Mouse (Mus musculus): ENCODE data around the gene Cnn1. TPM values are rescaled to one million over a fixed set of nuclear protein-coding genes. Genes with fewer than 3 reads are reported as not detected.

Gene Cnn1
- polyA plus RNA-seq, 1 experiment from 2014 or later = 0.96 TPM

GRCm38 (mm10) chr9:22076223-22076622, 22.8 kb upstream of the Cnn1 start:
- Histone ChIP-seq H3K9ac (no peak overlapping the region), H3K4me1 (replicated peaks) (peaks cover 11% of the 10 kb centered on the region; the same call in 1 of the 2 replicates), H3K9me3 (replicated peaks) (no peaks in the 10 kb centered on the region), H3K27me3 (no peaks in the 10 kb centered on the region), H3K27ac (replicated peaks) (no peak overlapping the region), H3K36me3 (replicated peaks) (peaks cover 37% of the 10 kb centered on the region), H3K4me2 (no peak overlapping the region), H3K4me3 (replicated peaks) (no peak overlapping the region)
- ATAC-seq (ENCODE audit: insufficient read depth) = no peak
- WGBS (ENCODE audit: insufficient replicate concordance) = 84% methylated on average over 23 of the region's 23 CpGs

- H3K4me3 ChIP-seq (replicated peaks) = peak overlapping the region; percentile 92
- peak overlapping the region; percentile 72 for H3K4me2 ChIP-seq
- H3K36me3 ChIP-seq (replicated peaks) = 0 out of 2 replicates have a peak, but pooled peaks cover 3% of the 10 kb centered on the region
- peak overlapping the region; percentile 86 for H3K9ac ChIP-seq
- no peaks in the 10 kb centered on the region for H3K9me3 ChIP-seq (replicated peaks)
- H3K4me1 ChIP-seq (replicated peaks) = peaks cover 27% of the 10 kb centered on the region
- no peak for ATAC-seq (ENCODE audit: insufficient read depth)
- H3K27ac ChIP-seq (replicated peaks) = peak overlapping the region; percentile 69
- no peaks in the 10 kb centered on the region for H3K27me3 ChIP-seq
- WGBS (ENCODE audit: insufficient replicate concordance) = 17% methylated on average over 4 of the region's 4 CpGs
Measured at GRCm38 (mm10) chr9:22084667-22085021, 14.4 kb upstream of the Cnn1 start.

DNA sequence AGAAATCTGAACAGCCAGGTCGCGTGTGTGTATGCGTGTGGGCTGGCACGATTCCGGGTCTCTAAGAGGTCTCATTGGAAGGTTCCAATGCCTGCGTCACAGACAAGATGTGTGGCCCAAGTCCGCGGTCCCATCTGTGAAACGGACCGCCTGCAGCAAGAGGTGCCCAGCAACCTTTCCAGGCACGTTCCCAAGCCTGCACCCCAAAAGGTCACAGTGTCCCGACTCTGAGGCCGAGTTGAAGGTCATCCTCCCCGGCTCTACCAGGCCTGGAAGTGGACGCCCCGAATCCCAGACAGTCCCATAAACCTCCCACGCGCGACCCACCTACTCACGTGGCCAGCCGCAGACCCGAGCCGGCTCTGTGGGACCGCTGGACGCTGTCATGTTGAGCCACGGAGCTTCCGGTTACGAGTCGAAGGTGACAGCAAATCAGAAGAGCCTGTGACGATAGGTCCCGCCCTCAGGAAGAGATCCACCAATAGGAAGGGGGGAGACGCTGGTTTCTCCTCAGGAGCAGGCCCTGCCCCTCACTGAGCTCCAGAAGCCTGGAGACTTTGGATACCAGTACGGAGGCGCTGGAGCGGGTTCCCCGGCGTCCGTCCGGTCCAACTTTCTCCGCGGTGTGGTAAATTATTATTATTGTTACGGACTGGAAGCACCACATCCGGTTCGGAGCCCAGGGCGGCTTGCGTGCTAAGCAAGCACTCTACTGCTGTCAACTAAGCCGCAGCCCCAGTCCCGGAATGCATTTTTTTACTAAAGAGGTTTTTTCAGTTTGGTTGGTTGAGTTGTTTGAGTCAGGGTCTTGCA, 13.8 kb upstream of the Cnn1 start, which contains the start of gene Ecsit:
Gene Ecsit, minus strand, starts transcription at position 417 of the 813 bp plus-strand sequence.
- Histone ChIP-seq H3K9me3 (replicated peaks) (no peaks in the 10 kb centered on the region), H3K4me3 (replicated peaks) (peak within 1 kb of the TSS; percentile 92), H3K27me3 (no peaks in the 10 kb centered on the region), H3K4me2 (peak within 1 kb of the TSS; percentile 72), H3K36me3 (replicated peaks) (0 out of 2 replicates have a peak, but pooled peaks cover 3% of the 10 kb centered on the region), H3K27ac (replicated peaks) (peak within 1 kb of the TSS; percentile 77), H3K4me1 (replicated peaks) (peaks cover 27% of the 10 kb centered on the region), H3K9ac (peak within 1 kb of the TSS; percentile 86)
- ATAC-seq (ENCODE audit: insufficient read depth) = peak; percentile 99
- WGBS (ENCODE audit: insufficient replicate concordance) = under 1% methylated on average over 48 of the region's 48 CpGs

GRCm38 (mm10) chr9:22086012-22086411, 13.0 kb upstream of the Cnn1 start:
- Histone ChIP-seq H3K4me3 (replicated peaks) (peak overlapping the region; percentile 92), H3K4me1 (replicated peaks) (peaks cover 27% of the 10 kb centered on the region), H3K27me3 (no peaks in the 10 kb centered on the region), H3K9ac (peak overlapping the region; percentile 86), H3K4me2 (peak overlapping the region; percentile 72), H3K9me3 (replicated peaks) (no peaks in the 10 kb centered on the region), H3K36me3 (replicated peaks) (0 out of 2 replicates have a peak, but pooled peaks cover 3% of the 10 kb centered on the region), H3K27ac (replicated peaks) (peak overlapping the region; percentile 77; the same call in 1 of the 2 replicates)
- WGBS (ENCODE audit: insufficient replicate concordance) = 83% methylated on average over 6 of the region's 6 CpGs
- no peak for ATAC-seq (ENCODE audit: insufficient read depth)

GRCm38 (mm10) chr9:22087034-22087618, 11.9 kb upstream of the Cnn1 start:
- H3K4me1 ChIP-seq (replicated peaks) = peaks cover 27% of the 10 kb centered on the region
- H3K27ac ChIP-seq (replicated peaks) = no peak overlapping the region
- no peak overlapping the region for H3K9ac ChIP-seq
- H3K27me3 ChIP-seq = no peaks in the 10 kb centered on the region
- H3K4me3 ChIP-seq (replicated peaks) = no peak overlapping the region
- 0 out of 2 replicates have a peak, but pooled peaks cover 3% of the 10 kb centered on the region for H3K36me3 ChIP-seq (replicated peaks)
- no peaks in the 10 kb centered on the region for H3K9me3 ChIP-seq (replicated peaks)
- WGBS (ENCODE audit: insufficient replicate concordance) = 48% methylated on average over 2 of the region's 2 CpGs
- no peak for ATAC-seq (ENCODE audit: insufficient read depth)
- no peak overlapping the region for H3K4me2 ChIP-seq

DNA sequence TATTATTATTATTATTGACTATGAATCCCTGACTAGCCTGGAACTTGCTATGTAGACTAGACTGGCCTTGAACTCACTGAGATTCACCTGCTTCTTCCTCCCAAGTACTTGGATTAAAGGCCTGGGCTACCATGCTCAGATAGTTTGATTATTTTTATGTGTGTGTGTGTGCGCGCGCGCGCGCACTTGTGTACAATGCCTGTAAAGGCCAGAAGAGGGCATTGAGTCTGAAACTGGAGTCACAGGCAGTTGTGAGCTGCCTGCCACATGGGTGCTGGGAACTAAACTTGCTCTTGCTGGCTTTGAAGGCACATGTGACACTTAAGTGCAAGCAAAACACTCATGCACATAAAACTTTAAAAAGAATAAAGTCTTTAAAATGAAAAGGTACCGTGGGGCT, 9.7 kb upstream of the Cnn1 start:
- H3K4me2 ChIP-seq = no peak overlapping the region
- no peak overlapping the region for H3K27ac ChIP-seq (replicated peaks)
- no peaks in the 10 kb centered on the region for H3K9me3 ChIP-seq (replicated peaks)
- ATAC-seq (ENCODE audit: insufficient read depth) = no peak
- peaks cover 16% of the 10 kb centered on the region for H3K4me1 ChIP-seq (replicated peaks)
- no peak overlapping the region for H3K9ac ChIP-seq
- peaks cover 10% of the 10 kb centered on the region for H3K27me3 ChIP-seq
- WGBS (ENCODE audit: insufficient replicate concordance) = 94% methylated on average over 7 of the region's 7 CpGs
- no peaks in the 10 kb centered on the region for H3K36me3 ChIP-seq (replicated peaks)
- no peak overlapping the region for H3K4me3 ChIP-seq (replicated peaks)

GRCm38 (mm10) chr9:22089986-22090385, 9.0 kb upstream of the Cnn1 start:
- peaks cover 17% of the 10 kb centered on the region for H3K27me3 ChIP-seq
- H3K9ac ChIP-seq = no peak overlapping the region
- H3K36me3 ChIP-seq (replicated peaks) = no peaks in the 10 kb centered on the region
- 76% methylated on average over 7 of the region's 7 CpGs for WGBS (ENCODE audit: insufficient replicate concordance)
- H3K4me3 ChIP-seq (replicated peaks) = no peak overlapping the region
- no peak overlapping the region for H3K27ac ChIP-seq (replicated peaks)
- H3K9me3 ChIP-seq (replicated peaks) = no peaks in the 10 kb centered on the region
- H3K4me2 ChIP-seq = no peak overlapping the region
- peaks cover 9% of the 10 kb centered on the region for H3K4me1 ChIP-seq (replicated peaks)
- ATAC-seq (ENCODE audit: insufficient read depth) = no peak

- H3K9me3 ChIP-seq (replicated peaks) = no peaks in the 10 kb centered on the region
- H3K4me1 ChIP-seq (replicated peaks) = peaks cover 8% of the 10 kb centered on the region
- no peak overlapping the region for H3K9ac ChIP-seq
- H3K36me3 ChIP-seq (replicated peaks) = no peaks in the 10 kb centered on the region
- no peak overlapping the region for H3K4me3 ChIP-seq (replicated peaks)
- WGBS (ENCODE audit: insufficient replicate concordance) = 80% methylated on average over 6 of the region's 6 CpGs
- no peak overlapping the region for H3K27ac ChIP-seq (replicated peaks)
- no peak overlapping the region for H3K4me2 ChIP-seq
- ATAC-seq (ENCODE audit: insufficient read depth) = no peak
- peaks cover 41% of the 10 kb centered on the region for H3K27me3 ChIP-seq
Measured at GRCm38 (mm10) chr9:22092746-22093145, 6.3 kb upstream of the Cnn1 start.

GRCm38 (mm10) chr9:22095854-22096307, 3.1 kb upstream of the Cnn1 start:
- peak; percentile 68 for ATAC-seq (ENCODE audit: insufficient read depth)
- peak overlapping the region; percentile 83 for H3K4me2 ChIP-seq
- H3K9ac ChIP-seq = peak overlapping the region; percentile 52
- H3K36me3 ChIP-seq (replicated peaks) = no peaks in the 10 kb centered on the region
- H3K27ac ChIP-seq (replicated peaks) = no peak overlapping the region
- peaks cover 8% of the 10 kb centered on the region for H3K4me1 ChIP-seq (replicated peaks)
- H3K27me3 ChIP-seq = peaks cover 72% of the 10 kb centered on the region
- no peaks in the 10 kb centered on the region for H3K9me3 ChIP-seq (replicated peaks)
- H3K4me3 ChIP-seq (replicated peaks) = peak overlapping the region; percentile 49
- 2% methylated on average over 24 of the region's 24 CpGs for WGBS (ENCODE audit: insufficient replicate concordance)

- Histone ChIP-seq H3K36me3 (replicated peaks) (no peaks in the 10 kb centered on the region), H3K4me1 (replicated peaks) (peaks cover 8% of the 10 kb centered on the region), H3K4me2 (no peak overlapping the region), H3K27me3 (peaks cover 82% of the 10 kb centered on the region), H3K9ac (no peak overlapping the region), H3K27ac (replicated peaks) (no peak overlapping the region), H3K4me3 (replicated peaks) (no peak overlapping the region), H3K9me3 (replicated peaks) (no peaks in the 10 kb centered on the region)
- 4% methylated on average over 18 of the region's 18 CpGs for WGBS (ENCODE audit: insufficient replicate concordance)
- no peak for ATAC-seq (ENCODE audit: insufficient read depth)
Measured at GRCm38 (mm10) chr9:22099922-22100321, 906 bp downstream of the Cnn1 start.

DNA sequence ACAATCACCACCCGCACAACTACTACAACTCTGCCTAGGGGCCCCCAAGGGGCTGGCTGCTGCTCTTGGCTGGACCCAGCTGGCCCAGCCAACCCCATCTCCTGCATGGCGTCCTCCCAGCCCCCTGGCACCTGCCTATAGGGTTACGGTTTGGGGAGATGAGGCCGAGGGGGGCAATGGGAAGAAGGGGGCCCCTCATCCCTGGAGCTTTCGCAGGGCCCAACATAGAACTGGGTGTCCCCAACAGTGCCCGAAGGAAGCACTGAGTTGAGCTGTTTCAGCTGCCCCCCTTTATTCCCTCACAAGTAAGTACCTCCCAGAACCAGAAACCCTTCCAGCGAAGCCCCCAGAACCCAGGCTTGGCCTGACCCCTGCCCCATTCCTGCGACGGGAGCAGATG, 9.2 kb downstream of the Cnn1 start:
- H3K27me3 ChIP-seq = peaks cover 8% of the 10 kb centered on the region
- H3K9ac ChIP-seq = no peak overlapping the region
- H3K27ac ChIP-seq (replicated peaks) = no peak overlapping the region
- H3K9me3 ChIP-seq (replicated peaks) = no peaks in the 10 kb centered on the region
- peaks cover 34% of the 10 kb centered on the region for H3K36me3 ChIP-seq (replicated peaks)
- no peak overlapping the region for H3K4me3 ChIP-seq (replicated peaks)
- no peak overlapping the region for H3K4me2 ChIP-seq
- H3K4me1 ChIP-seq (replicated peaks) = no peaks in the 10 kb centered on the region
- ATAC-seq (ENCODE audit: insufficient read depth) = no peak
- 82% methylated on average over 9 of the region's 9 CpGs for WGBS (ENCODE audit: insufficient replicate concordance)
